Mouse (Mus musculus) common myeloid progenitor, adult 5-6 weeks (primary cell): ENCODE data around the gene Ddx6. TPM values are rescaled to one million over a fixed set of nuclear protein-coding genes. Genes with fewer than 3 reads are reported as not detected.

Experiments
- ATAC-seq: replicated peaks from 2 replicates; pipeline ENCODE4 v1.8.0; 2016; ENCODE audit warnings: low read depth, mild to moderate bottlenecking, moderate TSS enrichment, inconsistent platforms; ENCODE audit not compliant: poor library complexity, severe bottlenecking
- total RNA-seq: library from RNA; stranded (forward); fragments of 200-1000, 187-1606 nt; gene quantifications from 2 replicates; pipeline ENCODE4 v1.2.3, GENCODE M21; 2017

The Ddx6 gene
- total RNA-seq, 1 experiment from 2014 or later, result 143 TPM

DNA sequence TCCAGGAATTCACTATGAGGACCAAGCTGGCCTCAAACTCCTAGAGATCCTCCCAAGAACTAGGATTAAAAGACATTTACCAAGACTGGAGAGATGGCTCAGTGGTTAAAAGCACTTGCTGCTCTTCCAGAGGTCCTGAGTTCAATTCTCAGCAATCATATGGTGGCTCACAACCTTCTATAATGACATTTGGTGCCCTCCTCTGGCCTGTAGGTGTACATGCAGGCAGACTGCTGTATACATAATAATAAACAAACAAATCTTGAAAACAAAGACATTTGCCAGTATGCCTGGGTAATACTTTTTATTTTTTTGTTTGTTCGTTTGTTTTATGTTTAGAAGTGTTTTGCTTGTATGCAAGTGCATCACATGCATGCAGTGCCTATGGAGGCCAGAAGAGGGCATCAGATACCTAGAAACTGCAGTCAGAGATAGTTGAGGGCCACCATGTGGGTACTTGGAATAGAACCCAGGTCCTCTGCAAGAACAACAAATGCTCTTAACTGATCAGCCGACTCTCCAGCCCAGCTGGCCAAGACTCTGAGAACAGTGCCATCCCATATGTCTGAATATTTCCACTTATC, 73.7 kb downstream of the Ddx6 start:
- no peak for ATAC-seq

GRCm38 (mm10) chr9:44679565-44679964, 74.9 kb downstream of the Ddx6 start:
- no peak for ATAC-seq

DNA sequence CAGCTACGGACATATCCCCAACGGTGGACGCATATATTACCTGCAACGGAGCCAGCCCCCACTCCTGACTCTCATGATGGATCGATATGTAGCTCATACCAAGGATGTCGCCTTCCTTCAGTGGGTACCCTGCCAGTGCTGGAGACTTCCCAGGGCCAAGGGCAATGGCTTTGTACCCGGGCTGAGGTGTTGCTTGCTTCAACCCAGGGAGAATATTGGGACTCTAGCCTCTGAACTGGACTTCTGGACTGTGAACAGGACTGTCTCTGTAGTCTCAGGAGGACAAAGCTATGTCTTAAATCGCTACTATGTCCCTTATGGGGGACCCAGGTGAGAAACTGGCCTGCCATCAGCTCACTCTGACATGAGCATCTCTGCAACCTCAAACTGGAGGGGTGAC, 78.4 kb downstream of the Ddx6 start:
- no peak for ATAC-seq

DNA sequence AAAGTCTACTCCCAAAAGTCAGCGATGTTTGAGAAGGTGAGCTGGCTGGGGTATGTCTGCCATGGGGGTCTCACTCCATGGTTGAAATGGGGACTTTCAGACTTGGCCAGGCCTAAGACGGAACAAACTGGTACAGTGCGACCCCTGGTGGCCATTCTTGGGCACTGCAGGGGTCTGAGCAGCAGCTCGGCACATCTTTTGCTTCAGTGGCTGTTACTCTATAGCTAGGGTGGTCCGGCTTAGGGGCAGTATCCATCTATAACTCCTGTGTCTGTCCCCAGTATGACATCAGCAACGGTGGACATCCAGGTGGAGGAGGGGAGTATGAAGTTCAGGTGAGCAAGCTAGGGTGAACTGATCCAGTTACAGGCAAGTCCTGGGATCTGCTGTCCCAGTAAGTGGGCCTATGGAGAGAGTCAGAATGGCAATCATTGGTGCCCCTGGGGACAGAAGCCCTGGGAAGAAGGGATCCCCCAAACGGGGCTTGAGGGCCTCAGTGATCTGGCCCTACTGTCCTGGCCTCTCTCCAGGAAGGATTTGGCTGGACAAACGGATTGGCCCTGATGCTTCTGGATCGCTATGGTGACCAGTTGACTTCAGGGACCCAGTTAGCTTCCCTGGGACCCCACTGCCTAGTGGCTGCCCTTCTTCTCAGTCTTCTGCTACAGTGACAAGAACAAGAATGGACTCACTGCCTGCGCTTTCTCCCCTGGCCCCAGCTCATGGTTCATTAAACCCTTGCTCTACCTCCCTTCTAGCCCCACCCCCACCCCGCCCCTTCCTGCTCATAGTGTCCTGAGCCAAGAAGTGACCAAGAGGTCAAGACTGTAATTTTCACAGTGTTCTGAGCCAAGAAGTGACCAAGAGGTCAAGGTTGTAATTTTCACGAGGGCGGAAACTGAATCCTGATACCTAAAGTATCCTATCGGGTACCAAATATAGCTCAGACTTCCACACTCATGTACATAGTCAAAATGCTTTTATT, 80.9 kb downstream of the Ddx6 start:
- ATAC-seq, result peak; percentile 85

GRCm38 (mm10) chr9:44686638-44687037, 81.9 kb downstream of the Ddx6 start:
- no peak for ATAC-seq

DNA sequence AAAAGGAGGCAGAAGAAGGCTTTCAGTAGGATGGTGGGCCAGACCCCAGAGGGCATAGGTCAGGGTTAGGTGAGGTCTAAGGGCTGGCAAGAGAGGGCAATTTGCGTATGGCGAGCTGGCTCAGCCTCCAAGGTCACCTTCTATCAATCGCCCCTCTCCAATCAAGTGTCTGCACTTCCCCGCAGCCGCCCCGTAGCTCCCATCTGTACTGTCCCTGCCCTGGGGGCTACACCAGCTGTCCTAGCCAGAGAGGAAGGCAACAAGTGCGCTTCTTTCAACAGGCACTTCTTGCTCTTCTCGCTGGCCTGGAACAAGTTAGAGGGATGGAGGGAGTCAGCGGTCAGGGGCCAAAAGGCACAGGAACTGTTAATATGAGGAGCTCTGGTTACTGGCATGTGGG, 83.3 kb downstream of the Ddx6 start:
- ATAC-seq, result no peak

Other genes with a start within 250 kb of the Ddx6 start
- 16.9 and 18.6 TPM in 2 replicates for gene Vps11, start 243.2 kb upstream of the Ddx6 start, total RNA-seq
- gene Hyou1, start 225.4 kb upstream of the Ddx6 start, total RNA-seq, result 90.4 and 99.1 TPM in 2 replicates
- gene Slc37a4, start 208.0 kb upstream of the Ddx6 start, total RNA-seq, result 15.7 and 26.1 TPM in 2 replicates
- gene Rps25, start 197.8 kb upstream of the Ddx6 start, total RNA-seq, result 2,354 and 2,766 TPM in 2 replicates
- gene Trappc4, start 197.3 kb upstream of the Ddx6 start, total RNA-seq, result 29.5 and 39.8 TPM in 2 replicates
- 18.8 and 35.2 TPM in 2 replicates for gene Ccdc84, start 186.3 kb upstream of the Ddx6 start, total RNA-seq
- gene Foxr1, start 163.8 kb upstream of the Ddx6 start, total RNA-seq, result not detected in 2 replicates
- gene Upk2, start 149.9 kb upstream of the Ddx6 start, total RNA-seq, result not detected in 2 replicates
- gene Bcl9l, start 122.1 kb upstream of the Ddx6 start, total RNA-seq, result 3.1 and 5.7 TPM in 2 replicates
- not detected in 2 replicates for gene Cxcr5, start 43.0 kb upstream of the Ddx6 start, total RNA-seq
- not detected in 2 replicates for gene Treh, start 68.3 kb downstream of the Ddx6 start, total RNA-seq
- 7.9 and 9.5 TPM in 2 replicates for gene Phldb1, start 130.3 kb downstream of the Ddx6 start, total RNA-seq
- gene Arcn1, start 163.0 kb downstream of the Ddx6 start, total RNA-seq, result 167 and 196 TPM in 2 replicates
- 26.1 and 37.7 TPM in 2 replicates for gene Ift46, start 163.0 kb downstream of the Ddx6 start, total RNA-seq
- gene Tmem25, start 194.4 kb downstream of the Ddx6 start, total RNA-seq, result 0.44 and 1.4 TPM in 2 replicates
- gene Ttc36, start 198.2 kb downstream of the Ddx6 start, total RNA-seq, result not detected in 2 replicates